Mouse (Mus musculus): ENCODE measurements around the gene Ube2t. TPM values are rescaled to one million over a fixed set of nuclear protein-coding genes. Genes with fewer than 3 reads are reported as not detected.

Gene Ube2t
- polyA plus RNA-seq, 1 experiment = 6.4 TPM

DNA sequence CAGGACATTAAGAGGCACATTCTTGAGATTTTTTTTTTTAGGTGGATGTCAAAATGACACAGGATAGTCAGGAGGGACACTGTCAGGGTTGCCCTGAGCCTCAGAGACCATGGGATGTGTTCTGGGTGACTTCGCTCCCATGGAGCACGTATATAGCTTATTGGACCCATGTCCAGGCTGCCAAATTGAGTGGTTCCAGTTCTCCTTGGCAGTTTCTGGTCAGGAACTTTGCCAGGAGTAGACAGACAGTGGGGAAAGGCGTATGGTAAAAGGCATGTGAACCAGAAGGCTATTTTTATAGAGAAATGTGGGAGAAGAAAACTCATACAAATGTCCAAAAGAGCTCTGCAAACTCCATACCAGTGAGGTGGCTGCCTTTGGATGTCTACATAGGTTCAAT lies 47.5 kb downstream of the Ube2t start:
- TF ChIP-seq FLI1 (IDR thresholded peaks at IDR 0.05; ENCODE audit: low read length) (no peak), GATA1 (IDR thresholded peaks at IDR 0.05; ENCODE audit: borderline replicate concordance, low read length) (no peak)
- H3K4me1 ChIP-seq = no peaks in the 10 kb centered on the region
- H3K36me3 ChIP-seq (replicated peaks; ENCODE audit: low read length) = no peaks in the 10 kb centered on the region
- no peaks in the 10 kb centered on the region for H3K9me3 ChIP-seq
- peaks cover 63% of the 10 kb centered on the region for H3K27me3 ChIP-seq (replicated peaks)
- H3K4me3 ChIP-seq (replicated peaks) = no peak overlapping the region

DNA sequence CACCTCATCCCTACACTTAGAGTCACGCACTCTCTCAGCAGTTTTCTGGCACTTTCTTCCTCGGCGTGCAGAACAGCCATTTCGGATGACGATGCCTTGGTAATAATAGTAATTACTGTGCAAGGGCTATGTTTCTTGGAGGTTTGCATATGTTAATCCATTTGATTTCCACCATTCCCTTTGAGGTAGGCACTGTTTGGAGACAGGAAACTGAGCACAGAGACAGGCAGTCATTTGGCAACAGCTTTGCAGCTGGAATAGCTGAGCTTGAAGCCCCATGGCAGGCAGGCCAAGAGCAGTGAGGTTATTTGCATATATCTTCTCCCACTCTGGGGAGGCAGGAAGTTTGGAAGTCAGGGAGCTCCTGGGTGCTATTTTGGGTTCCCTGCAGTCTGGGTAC lies 49.5 kb downstream of the Ube2t start:
- Histone ChIP-seq H3K36me3 (replicated peaks; ENCODE audit: low read length) (no peaks in the 10 kb centered on the region), H3K4me1 (peaks cover 11% of the 10 kb centered on the region), H3K27me3 (replicated peaks) (peaks cover 69% of the 10 kb centered on the region), H3K4me3 (replicated peaks) (no peak overlapping the region), H3K9me3 (no peaks in the 10 kb centered on the region)
- TF ChIP-seq GATA1 (IDR thresholded peaks at IDR 0.05; ENCODE audit: borderline replicate concordance, low read length) (no peak), FLI1 (IDR thresholded peaks at IDR 0.05; ENCODE audit: low read length) (no peak)

DNA sequence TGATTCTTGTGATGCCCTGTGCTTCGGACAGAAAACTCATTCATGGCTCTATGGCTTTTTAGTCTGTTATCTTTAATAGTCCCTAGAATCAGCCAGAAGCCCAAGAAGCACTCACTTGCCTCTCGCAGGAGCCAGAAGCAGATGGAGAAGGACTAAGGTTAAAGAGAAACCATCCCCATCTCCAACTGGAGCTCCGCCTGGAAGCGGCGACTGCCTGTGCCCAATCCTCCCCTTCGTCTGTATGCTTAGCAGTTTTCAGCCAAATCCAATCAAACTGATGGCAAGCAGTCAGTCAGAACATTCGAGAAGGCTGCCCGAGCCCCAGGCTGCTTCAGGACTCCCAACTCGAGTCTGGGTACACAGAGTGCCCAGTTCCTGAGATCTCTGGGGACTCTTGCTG lies 50.1 kb downstream of the Ube2t start:
- H3K4me1 ChIP-seq = peaks cover 13% of the 10 kb centered on the region
- H3K9me3 ChIP-seq = no peaks in the 10 kb centered on the region
- no peak overlapping the region for H3K4me3 ChIP-seq (replicated peaks)
- no peak for TF ChIP-seq GATA1 (IDR thresholded peaks at IDR 0.05; ENCODE audit: borderline replicate concordance, low read length)
- TF ChIP-seq FLI1 (IDR thresholded peaks at IDR 0.05; ENCODE audit: low read length) = no peak
- no peaks in the 10 kb centered on the region for H3K36me3 ChIP-seq (replicated peaks; ENCODE audit: low read length)
- H3K27me3 ChIP-seq (replicated peaks) = peaks cover 75% of the 10 kb centered on the region

DNA sequence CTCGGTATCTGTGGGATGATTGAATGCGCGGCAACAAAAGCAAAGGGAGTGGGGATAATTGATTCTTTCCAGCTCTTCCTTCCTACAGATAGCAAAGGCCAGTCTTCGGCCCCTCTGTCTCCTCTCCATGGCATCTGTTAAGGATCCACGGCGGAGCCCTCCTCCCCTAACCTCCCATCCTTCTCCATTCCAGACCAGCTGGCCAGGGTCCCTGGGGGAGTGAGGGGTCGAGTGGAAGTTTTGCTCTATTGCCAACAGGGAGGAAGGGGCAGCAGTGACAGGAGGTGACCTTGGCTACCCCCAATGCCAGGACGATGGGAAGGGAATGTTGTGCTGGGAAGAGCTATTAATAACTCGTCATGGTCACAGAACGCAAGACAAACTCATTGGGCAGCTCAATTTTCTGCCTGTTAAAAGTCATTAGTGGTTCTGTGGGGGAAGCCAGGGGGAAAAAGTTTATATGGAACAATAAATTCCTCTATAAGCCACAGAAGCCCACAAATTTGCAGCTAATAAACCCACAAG lies 52.6 kb downstream of the Ube2t start:
- Histone ChIP-seq H3K27me3 (replicated peaks) (peaks cover 82% of the 10 kb centered on the region), H3K9me3 (no peaks in the 10 kb centered on the region), H3K4me3 (replicated peaks) (no peak overlapping the region), H3K36me3 (replicated peaks; ENCODE audit: low read length) (no peaks in the 10 kb centered on the region), H3K4me1 (peaks cover 17% of the 10 kb centered on the region)
- TF ChIP-seq FLI1 (IDR thresholded peaks at IDR 0.05; ENCODE audit: low read length) (no peak), GATA1 (IDR thresholded peaks at IDR 0.05; ENCODE audit: borderline replicate concordance, low read length) (no peak)

DNA sequence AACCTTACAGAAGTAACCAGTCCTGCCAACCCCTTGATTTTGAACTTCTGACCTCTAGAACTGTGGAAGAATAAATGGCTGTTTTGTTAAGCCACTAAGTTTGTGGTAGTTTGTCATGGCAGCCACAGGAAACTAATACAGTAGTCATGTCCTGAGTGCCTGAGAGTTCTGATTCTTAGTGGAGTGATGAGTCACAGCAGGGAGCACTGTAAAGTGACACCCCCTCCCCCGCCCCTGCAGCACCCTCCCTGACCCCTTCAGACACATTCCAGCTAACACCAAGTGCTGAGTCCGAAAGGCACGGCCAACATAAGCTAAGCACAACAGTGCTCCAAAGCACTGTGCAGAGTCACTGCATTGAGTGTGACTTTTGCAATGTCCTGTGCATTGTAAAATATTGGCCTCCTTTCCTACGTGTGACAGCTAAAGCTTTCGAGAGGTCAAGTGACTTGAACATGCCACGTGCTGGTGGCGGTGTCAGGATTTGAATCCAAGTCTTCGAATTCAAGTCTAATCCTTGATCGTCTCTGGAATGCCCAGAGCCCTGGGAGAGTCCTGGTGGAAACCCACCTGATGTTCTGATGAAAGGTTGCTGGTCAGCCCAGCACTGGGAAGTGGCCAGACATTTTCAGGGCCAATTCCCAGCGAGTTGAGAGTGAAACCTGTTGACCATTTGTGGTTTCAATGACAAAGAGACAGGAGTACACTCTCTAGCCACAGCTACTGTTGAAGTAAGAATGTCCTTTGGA lies 54.7 kb downstream of the Ube2t start:
- Histone ChIP-seq H3K4me3 (replicated peaks) (no peak overlapping the region), H3K9me3 (no peaks in the 10 kb centered on the region), H3K4me1 (peaks cover 27% of the 10 kb centered on the region), H3K27me3 (replicated peaks) (peaks cover 85% of the 10 kb centered on the region), H3K36me3 (replicated peaks; ENCODE audit: low read length) (no peaks in the 10 kb centered on the region)
- TF ChIP-seq FLI1 (IDR thresholded peaks at IDR 0.05; ENCODE audit: low read length) = no peak
- no peak for TF ChIP-seq GATA1 (IDR thresholded peaks at IDR 0.05; ENCODE audit: borderline replicate concordance, low read length)

DNA sequence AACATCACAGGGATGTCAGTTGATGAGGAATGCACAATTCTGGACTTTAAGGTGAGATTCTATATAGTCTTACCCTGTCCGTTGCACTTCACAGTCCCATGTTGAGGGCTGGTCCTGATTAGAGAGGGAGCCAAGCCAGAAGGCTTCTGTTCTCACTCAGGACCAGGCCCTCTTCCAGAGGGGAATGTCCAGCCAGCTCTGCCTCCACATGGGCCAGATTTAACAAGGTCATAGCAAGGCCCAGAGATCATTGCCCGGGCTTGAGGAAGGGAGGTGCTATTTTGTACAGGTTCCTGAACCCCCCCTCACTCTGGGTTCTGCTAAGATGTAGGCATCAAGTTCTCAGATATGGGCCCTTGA lies 55.3 kb downstream of the Ube2t start:
- Histone ChIP-seq H3K27me3 (replicated peaks) (peaks cover 84% of the 10 kb centered on the region), H3K4me1 (peaks cover 27% of the 10 kb centered on the region), H3K4me3 (replicated peaks) (no peak overlapping the region), H3K9me3 (peaks cover under 1% of the 10 kb centered on the region; the same call in 1 of the 2 replicates), H3K36me3 (replicated peaks; ENCODE audit: low read length) (no peaks in the 10 kb centered on the region)
- no peak for TF ChIP-seq FLI1 (IDR thresholded peaks at IDR 0.05; ENCODE audit: low read length)
- TF ChIP-seq GATA1 (IDR thresholded peaks at IDR 0.05; ENCODE audit: borderline replicate concordance, low read length) = no peak

DNA sequence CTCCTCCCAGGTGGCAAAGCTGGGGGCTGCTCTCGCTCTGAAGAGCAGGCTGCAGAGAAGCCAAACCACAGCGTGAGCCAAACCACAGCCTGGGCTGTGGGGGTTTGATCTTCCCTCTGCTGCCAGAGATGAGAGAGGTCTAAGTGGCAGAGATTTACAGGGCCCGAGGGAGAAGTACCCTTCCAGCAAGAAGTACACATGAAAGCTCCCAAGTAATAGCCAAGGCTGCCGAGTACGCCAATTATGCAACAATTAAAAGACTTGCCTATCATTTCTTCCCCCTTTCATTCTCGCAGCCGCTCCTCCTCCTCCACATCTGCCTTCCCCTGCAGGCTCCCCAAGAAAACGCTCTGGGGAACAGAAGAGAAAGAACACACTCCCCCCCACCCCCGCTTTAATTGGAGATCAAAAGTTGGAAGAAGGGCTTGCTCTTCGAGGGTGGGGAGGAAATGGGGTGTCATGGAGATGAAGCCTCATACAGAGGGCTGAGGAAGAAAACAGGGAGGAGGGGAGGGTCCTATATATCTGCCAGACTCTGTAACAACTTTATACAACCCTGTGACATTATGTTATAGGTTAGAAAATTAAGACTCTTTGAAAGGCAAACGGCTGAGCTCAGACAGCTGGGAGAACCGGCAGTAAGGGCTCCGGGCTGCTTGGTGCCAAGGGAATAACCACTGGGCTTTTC lies 56.9 kb downstream of the Ube2t start:
- Histone ChIP-seq H3K4me1 (peaks cover 27% of the 10 kb centered on the region), H3K27me3 (replicated peaks) (peaks cover 79% of the 10 kb centered on the region), H3K36me3 (replicated peaks; ENCODE audit: low read length) (no peaks in the 10 kb centered on the region), H3K9me3 (peaks cover 14% of the 10 kb centered on the region), H3K4me3 (replicated peaks) (peak overlapping the region; percentile 62)
- TF ChIP-seq FLI1 (IDR thresholded peaks at IDR 0.05; ENCODE audit: low read length) = no peak

DNA sequence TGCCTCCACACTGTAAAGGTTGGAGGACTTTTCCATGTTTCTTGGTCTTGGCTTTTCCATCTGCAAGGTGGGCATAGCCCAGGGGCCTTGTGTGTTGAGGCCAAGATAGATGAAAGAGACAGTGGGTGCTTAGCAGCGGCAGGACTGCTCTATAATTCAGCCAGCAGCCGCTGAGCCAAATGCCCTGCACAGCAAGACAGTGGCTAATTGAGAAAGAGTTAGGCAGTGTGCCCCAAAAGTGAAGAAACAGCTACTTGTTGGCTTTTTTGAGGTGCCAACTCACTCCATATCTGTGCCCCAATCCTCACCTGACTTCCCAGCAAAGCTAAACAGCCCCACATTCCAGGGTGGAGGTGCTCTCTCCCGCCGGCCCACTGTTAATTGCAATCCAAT lies 57.4 kb downstream of the Ube2t start:
- no peaks in the 10 kb centered on the region for H3K36me3 ChIP-seq (replicated peaks; ENCODE audit: low read length)
- H3K27me3 ChIP-seq (replicated peaks) = peaks cover 79% of the 10 kb centered on the region
- no peak overlapping the region for H3K4me3 ChIP-seq (replicated peaks)
- peaks cover 28% of the 10 kb centered on the region for H3K4me1 ChIP-seq
- TF ChIP-seq GATA1 (IDR thresholded peaks at IDR 0.05; ENCODE audit: borderline replicate concordance, low read length) (no peak), FLI1 (IDR thresholded peaks at IDR 0.05; ENCODE audit: low read length) (no peak)
- peaks cover 16% of the 10 kb centered on the region for H3K9me3 ChIP-seq

DNA sequence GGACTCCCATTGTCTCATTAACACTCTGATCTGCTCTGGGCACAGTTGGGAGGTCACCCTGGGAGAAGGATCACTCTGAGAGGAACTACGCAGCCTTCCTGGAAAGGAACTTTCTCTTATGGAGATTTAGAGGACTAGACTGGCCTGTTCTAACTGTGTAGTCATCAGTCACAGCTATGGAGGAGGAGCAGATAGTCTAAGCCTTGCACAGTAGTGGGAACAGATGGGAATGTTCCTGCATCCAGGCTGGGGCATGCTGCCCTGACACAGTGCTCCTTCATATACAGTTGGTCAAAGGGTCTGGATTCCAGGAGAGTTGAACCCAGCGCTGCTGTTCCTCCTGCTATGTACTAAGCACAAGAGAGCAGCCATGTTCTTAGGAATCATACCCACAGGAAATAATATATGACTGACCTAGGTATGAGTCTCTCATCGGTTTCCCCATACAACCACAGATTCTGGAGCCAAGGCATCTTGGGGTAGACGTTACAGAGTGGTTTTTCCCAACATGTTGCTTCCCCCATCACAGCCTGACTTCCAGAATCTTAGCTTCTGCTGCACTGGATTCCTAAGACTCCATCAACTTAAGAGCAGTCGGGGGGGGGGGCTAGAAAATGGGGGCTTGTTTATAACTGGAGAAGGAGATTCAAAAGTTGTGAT lies 58.0 kb downstream of the Ube2t start:
- Histone ChIP-seq H3K4me3 (replicated peaks) (no peak overlapping the region), H3K4me1 (peaks cover 32% of the 10 kb centered on the region), H3K9me3 (peaks cover 16% of the 10 kb centered on the region), H3K27me3 (replicated peaks) (peaks cover 81% of the 10 kb centered on the region), H3K36me3 (replicated peaks; ENCODE audit: low read length) (no peaks in the 10 kb centered on the region)
- TF ChIP-seq GATA1 (IDR thresholded peaks at IDR 0.05; ENCODE audit: borderline replicate concordance, low read length) (no peak), FLI1 (IDR thresholded peaks at IDR 0.05; ENCODE audit: low read length) (no peak)

DNA sequence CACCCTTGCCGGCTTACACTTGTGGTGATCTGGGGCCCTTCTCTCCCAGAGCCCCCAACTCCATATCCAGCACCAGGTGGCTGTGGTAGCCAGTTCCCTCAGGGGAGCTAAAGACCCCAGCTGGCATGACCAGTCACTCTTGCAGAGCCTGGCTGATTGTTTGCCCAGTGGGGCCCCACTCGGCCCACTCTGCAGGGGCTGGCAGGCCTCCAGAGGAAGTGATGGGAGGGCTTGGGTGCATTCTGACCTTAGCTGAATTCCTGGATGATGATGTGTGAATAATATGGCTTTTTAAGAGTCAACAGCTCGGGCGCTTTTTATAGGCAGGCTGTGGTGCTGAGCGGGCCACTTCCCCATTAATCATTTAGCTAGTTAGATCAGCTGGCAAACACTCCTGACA lies 58.6 kb downstream of the Ube2t start:
- Histone ChIP-seq H3K4me1 (peaks cover 26% of the 10 kb centered on the region), H3K36me3 (replicated peaks; ENCODE audit: low read length) (no peaks in the 10 kb centered on the region), H3K9me3 (peaks cover 16% of the 10 kb centered on the region), H3K4me3 (replicated peaks) (no peak overlapping the region), H3K27me3 (replicated peaks) (peaks cover 83% of the 10 kb centered on the region)
- TF ChIP-seq FLI1 (IDR thresholded peaks at IDR 0.05; ENCODE audit: low read length) = no peak
- no peak for TF ChIP-seq GATA1 (IDR thresholded peaks at IDR 0.05; ENCODE audit: borderline replicate concordance, low read length)
